Mouse (Mus musculus): ENCODE data around the gene Itprip. TPM values are rescaled to one million over a fixed set of nuclear protein-coding genes. Genes with fewer than 3 reads are reported as not detected.

The Itprip gene
- total RNA-seq, 2 experiments from 2014 or later: 0.75 to 0.99 TPM

- no peak for TF ChIP-seq CTCF (IDR thresholded peaks at IDR 0.05)
- peak overlapping the region; percentile 64 for H3K4me3 ChIP-seq
These were observed 28.5 kb downstream of the Itprip start for GRCm38 (mm10) chr19:47890489-47891130.

DNA sequence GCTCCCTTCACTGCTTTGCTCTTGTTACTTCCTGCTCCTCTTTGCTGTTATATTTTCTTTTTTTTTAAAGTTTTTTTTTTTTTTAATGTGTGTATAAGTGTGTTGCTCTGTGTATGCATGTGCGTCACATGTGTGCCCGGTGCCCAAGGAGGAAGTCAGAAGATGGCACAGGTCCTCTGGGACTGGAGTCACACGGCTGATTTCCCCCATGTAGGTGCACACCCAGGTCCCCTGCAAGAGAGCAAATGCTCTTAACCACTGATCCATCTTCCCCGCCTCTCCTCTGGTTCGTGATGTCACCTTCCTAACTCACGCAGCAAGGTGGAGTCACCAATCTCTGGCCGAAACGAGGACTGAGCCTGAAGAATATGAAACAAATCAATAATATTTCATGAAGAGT is 31.1 kb downstream of the Itprip start:
- no peak for DNase-seq
- no peak for TF ChIP-seq CTCF (IDR thresholded peaks at IDR 0.05)
- intact Hi-C loops (cut with DNase I): no loop called here
- no peak overlapping the region for H3K4me3 ChIP-seq
- H3K27ac ChIP-seq: 0 out of 2 replicates have a peak overlapping the region, but pooled peaks have one; percentile 20

More at GRCm38 (mm10) chr19:47890489-47891130, 28.5 kb downstream of the Itprip start:
- no peak for DNase-seq
- intact Hi-C loops (cut with DNase I): no loop called here
- H3K27ac ChIP-seq: peak overlapping the region; percentile 70

GRCm38 (mm10) chr19:47887417-47887816 is 31.7 kb downstream of the Itprip start:
- intact Hi-C loops (cut with DNase I): no loop called here
- peak; percentile 35 for DNase-seq
- no peak for TF ChIP-seq CTCF (IDR thresholded peaks at IDR 0.05)
- Histone ChIP-seq H3K4me3 (no peak overlapping the region), H3K27ac (peak overlapping the region; percentile 20)

DNA sequence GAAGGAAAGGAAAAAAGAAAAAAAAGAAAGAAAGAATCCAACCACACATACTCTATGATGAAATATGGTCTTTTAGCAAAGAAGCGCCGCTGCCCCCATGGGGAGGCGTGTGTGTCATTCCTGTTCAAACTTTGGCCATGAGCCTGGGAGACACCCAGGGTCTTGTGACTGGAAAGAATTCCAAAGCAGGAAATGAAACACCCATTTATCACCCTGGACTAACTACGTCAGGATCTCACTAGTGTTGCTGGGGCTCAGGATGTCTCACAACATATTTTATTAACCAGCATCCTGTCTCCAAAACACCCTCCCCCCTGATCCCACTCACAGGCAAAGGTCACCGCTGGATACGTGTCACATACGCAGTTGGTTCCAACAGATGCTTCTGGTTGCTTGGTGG is 32.5 kb downstream of the Itprip start:
- no peak for TF ChIP-seq CTCF (IDR thresholded peaks at IDR 0.05)
- H3K4me3 ChIP-seq: no peak overlapping the region
- H3K27ac ChIP-seq: peak overlapping the region; percentile 13; the same call in 1 of the 2 replicates
- DNase-seq: peak; percentile 43
- intact Hi-C loops (cut with DNase I): no loop called here

GRCm38 (mm10) chr19:47885886-47886285 is 33.2 kb downstream of the Itprip start:
- no peak overlapping the region for H3K27ac ChIP-seq
- no peak overlapping the region for H3K4me3 ChIP-seq
- no peak for TF ChIP-seq CTCF (IDR thresholded peaks at IDR 0.05)
- DNase-seq: no peak
- intact Hi-C loops (cut with DNase I): no loop called here

- H3K4me3 ChIP-seq: no peak overlapping the region
- H3K27ac ChIP-seq: no peak overlapping the region
- no peak for DNase-seq
- intact Hi-C loops (cut with DNase I): no loop called here
- TF ChIP-seq CTCF (IDR thresholded peaks at IDR 0.05): no peak
These were observed 33.8 kb downstream of the Itprip start for GRCm38 (mm10) chr19:47885191-47885743.

- H3K27ac ChIP-seq: no peak overlapping the region
- intact Hi-C loops (cut with DNase I): no loop called here
- DNase-seq: no peak
- TF ChIP-seq CTCF (IDR thresholded peaks at IDR 0.05): no peak
- H3K4me3 ChIP-seq: no peak overlapping the region
These were observed 34.6 kb downstream of the Itprip start for GRCm38 (mm10) chr19:47884296-47885085.

- no peak overlapping the region for H3K4me3 ChIP-seq
- no peak overlapping the region for H3K27ac ChIP-seq
- DNase-seq: no peak
- TF ChIP-seq CTCF (IDR thresholded peaks at IDR 0.05): no peak
- intact Hi-C loops (cut with DNase I): loop anchor here (1.0 kb wide), 1 partner anchor 49 kb away; no protein-coding TSS in a partner anchor
These were observed 36.2 kb downstream of the Itprip start for GRCm38 (mm10) chr19:47882882-47883254.

- Histone ChIP-seq H3K4me3 (no peak overlapping the region), H3K27ac (no peak overlapping the region)
- intact Hi-C loops (cut with DNase I): loop anchor here (1.0 kb wide), 1 partner anchor 50 kb away; no protein-coding TSS in a partner anchor
- peak; percentile 79 for DNase-seq
- no peak; the same call in 1 of the 2 replicates for TF ChIP-seq CTCF (IDR thresholded peaks at IDR 0.05)
These were observed 36.8 kb downstream of the Itprip start for GRCm38 (mm10) chr19:47882151-47882881.

DNA sequence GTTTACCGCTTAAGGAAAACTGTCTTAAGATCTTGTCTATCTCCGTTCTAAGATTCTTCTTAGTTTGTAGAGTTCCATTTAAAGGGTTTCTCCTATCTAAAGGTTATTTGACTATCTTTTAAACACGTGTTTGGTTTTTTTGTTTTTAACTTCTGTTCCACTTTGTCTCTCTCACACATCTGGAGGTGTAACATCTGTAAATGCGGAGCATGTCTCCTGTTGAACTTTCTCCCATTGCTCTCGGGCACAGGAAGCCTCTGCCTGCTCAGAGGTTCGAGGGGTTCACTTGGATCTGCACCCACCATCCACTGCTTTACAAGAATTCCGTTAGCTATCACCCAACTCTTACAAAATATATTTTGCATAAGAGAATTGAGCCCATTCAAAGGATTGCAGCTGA is 37.6 kb downstream of the Itprip start:
- Histone ChIP-seq H3K27ac (no peak overlapping the region), H3K4me3 (no peak overlapping the region)
- DNase-seq: no peak
- TF ChIP-seq CTCF (IDR thresholded peaks at IDR 0.05): no peak
- intact Hi-C loops (cut with DNase I): no loop called here

GRCm38 (mm10) chr19:47876252-47876651 is 42.8 kb downstream of the Itprip start:
- no peak for DNase-seq
- TF ChIP-seq CTCF (IDR thresholded peaks at IDR 0.05): no peak
- intact Hi-C loops (cut with DNase I): no loop called here
- Histone ChIP-seq H3K27ac (no peak overlapping the region), H3K4me3 (no peak overlapping the region)

- intact Hi-C loops (cut with DNase I): no loop called here
- peak; percentile 16; the same call in 1 of the 2 replicates for TF ChIP-seq CTCF (IDR thresholded peaks at IDR 0.05)
- Histone ChIP-seq H3K4me3 (no peak overlapping the region), H3K27ac (no peak overlapping the region)
- DNase-seq: no peak
These were observed 47.6 kb downstream of the Itprip start for GRCm38 (mm10) chr19:47871515-47871914.
